ENCODE assay signal across 25 mouse cellular contexts in the genomic region with DNA sequence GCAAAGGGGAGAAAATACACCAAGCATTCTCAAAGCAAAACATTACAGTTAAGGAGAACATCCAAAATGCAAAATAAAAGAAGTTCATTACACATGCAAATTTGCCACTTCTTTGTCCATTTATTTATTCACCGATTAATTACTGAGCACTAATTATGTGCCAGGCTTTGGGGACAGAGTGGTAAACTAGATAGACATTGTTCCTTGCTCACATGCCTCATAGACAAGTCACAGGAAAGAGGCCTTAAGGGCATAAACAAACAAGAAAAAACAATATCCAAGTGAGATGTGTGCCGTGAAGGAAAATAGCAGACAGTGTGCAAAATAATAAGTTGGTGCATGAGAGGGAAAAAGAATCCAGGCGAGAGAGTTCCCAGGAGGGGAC.
DNase-seq lines count a peak whose midpoint lies in the region; ATAC-seq and TF ChIP-seq lines count a peak whose summit lies in the region.
"Had no signal": no experiment of that assay in that cellular context is flagged by ENCODE, and none has a peak within 500 bp of the region (broad histone marks: within the 10 kb centered on the region; RNA-seq: fewer than 3 reads in every experiment).

No protein-coding gene starts in this region.

- no peak overlapping the region for H3K4me3 ChIP-seq in layer of hippocampus, adult 2 months
- no peak overlapping the region for H3K4me3 ChIP-seq in forebrain, embryonic 12.5 days (replicated peaks)
- no peak overlapping the region for H3K4me3 ChIP-seq in hindbrain, embryonic 16.5 days (ENCODE audit: low read length)
- H3K4me3 ChIP-seq in heart, embryonic 12.5 days, result no peak overlapping the region
- H3K4me3 ChIP-seq: embryonic facial prominence, embryonic 13.5 days; erythroblast, embryonic 14.5 days; heart, embryonic 10.5 days; limb, embryonic 12.5 days had no signal

- peak; percentile 65; the same call in 1 of the 2 replicates for ATAC-seq in forebrain, embryonic 12.5 days (ENCODE audit: low FRiP score)
- 0 out of 2 replicates have a peak, but pooled peaks have one; percentile 27 for ATAC-seq in hindbrain, embryonic 16.5 days
- ATAC-seq in heart, embryonic 12.5 days (ENCODE audit: insufficient number of reproducible peaks, low FRiP score), result no peak
- ATAC-seq: liver, postnatal 0 days; lung, postnatal 0 days had no signal

- H3K4me1 ChIP-seq in forebrain, embryonic 12.5 days, result peaks cover 10% of the 10 kb centered on the region; the same call in 1 of the 2 replicates
- peaks cover 7% of the 10 kb centered on the region; the same call in 1 of the 2 replicates for H3K4me1 ChIP-seq in hindbrain, embryonic 16.5 days (ENCODE audit: control insufficient read depth, insufficient read depth, low read depth, low read length)
- 0 out of 2 replicates have a peak, but pooled peaks cover 1% of the 10 kb centered on the region for H3K4me1 ChIP-seq in heart, embryonic 12.5 days (replicated peaks)
- H3K4me1 ChIP-seq: embryonic facial prominence, embryonic 13.5 days; limb, embryonic 12.5 days had no signal

- H3K36me3 ChIP-seq in forebrain, embryonic 12.5 days (replicated peaks), result no peaks in the 10 kb centered on the region
- no peaks in the 10 kb centered on the region for H3K36me3 ChIP-seq in hindbrain, embryonic 16.5 days (ENCODE audit: control insufficient read depth, insufficient read depth, low read length)
- no peaks in the 10 kb centered on the region for H3K36me3 ChIP-seq in heart, embryonic 12.5 days
- H3K36me3 ChIP-seq: embryonic facial prominence, embryonic 13.5 days; G1E; heart, embryonic 10.5 days; limb, embryonic 12.5 days had no signal

- H3K4me2 ChIP-seq in forebrain, embryonic 12.5 days, result no peak overlapping the region
- no peak overlapping the region for H3K4me2 ChIP-seq in hindbrain, embryonic 16.5 days (ENCODE audit: low read length)
- H3K4me2 ChIP-seq in heart, embryonic 12.5 days, result no peak overlapping the region
- H3K4me2 ChIP-seq: embryonic facial prominence, embryonic 13.5 days; limb, embryonic 12.5 days; liver, embryonic 11.5 days had no signal

- DNase-seq in layer of hippocampus, adult 2 months (ENCODE audit: low spot score in 2 of 2), result no peak
- no peak for DNase-seq in layer of hippocampus, adult 11-12 months (ENCODE audit: low spot score)
- peak; percentile 44 for DNase-seq in Muller cell, postnatal 12 days (ENCODE audit: inconsistent ontology term)
- no peak for DNase-seq in spleen, postnatal 4 days (ENCODE audit: low spot score in 2 of 2)
- DNase-seq: adrenal gland, adult 8-10 months; B cell, adult 2 months; cerebellum, postnatal 25 days; gastrocnemius, postnatal 10 days; kidney, adult 18-20 months; liver, postnatal 0 days; thymus, adult 18-20 months; thymus, postnatal 36 days had no signal

- H3K9me3 ChIP-seq in forebrain, embryonic 12.5 days, result peaks cover 9% of the 10 kb centered on the region; the same call in 1 of the 2 replicates
- H3K9me3 ChIP-seq in hindbrain, embryonic 16.5 days (ENCODE audit: control insufficient read depth, low read length), result peaks cover 3% of the 10 kb centered on the region
- H3K9me3 ChIP-seq in heart, embryonic 12.5 days (replicated peaks), result peaks cover 13% of the 10 kb centered on the region
- H3K9me3 ChIP-seq: G1E; heart, embryonic 10.5 days had no signal

- H3K27me3 ChIP-seq in forebrain, embryonic 12.5 days, result no peaks in the 10 kb centered on the region
- no peaks in the 10 kb centered on the region for H3K27me3 ChIP-seq in hindbrain, embryonic 16.5 days (replicated peaks; ENCODE audit: control insufficient read depth, insufficient read depth, low read length)
- no peaks in the 10 kb centered on the region for H3K27me3 ChIP-seq in heart, embryonic 12.5 days (replicated peaks)
- H3K27me3 ChIP-seq: CH12.LX; embryonic facial prominence, embryonic 13.5 days; limb, embryonic 12.5 days had no signal

- H3K27ac ChIP-seq in layer of hippocampus, adult 2 months, result peak overlapping the region; percentile 80
- peak overlapping the region; percentile 61; the same call in 1 of the 2 replicates for H3K27ac ChIP-seq in forebrain, embryonic 12.5 days
- H3K27ac ChIP-seq in hindbrain, embryonic 16.5 days (ENCODE audit: low read depth, low read length), result 0 out of 2 replicates have a peak overlapping the region, but pooled peaks have one; percentile 3
- no peak overlapping the region for H3K27ac ChIP-seq in heart, embryonic 12.5 days (ENCODE audit: poor library complexity, severe bottlenecking)
- H3K27ac ChIP-seq: embryonic facial prominence, embryonic 13.5 days; heart, embryonic 10.5 days; kidney, postnatal 0 days; limb, embryonic 12.5 days; macrophage had no signal

- H3K9ac ChIP-seq in forebrain, embryonic 12.5 days, result no peak overlapping the region
- H3K9ac ChIP-seq in hindbrain, embryonic 16.5 days (ENCODE audit: low read depth, low read length), result no peak overlapping the region
- no peak overlapping the region for H3K9ac ChIP-seq in heart, embryonic 12.5 days
- H3K9ac ChIP-seq: embryonic facial prominence, embryonic 13.5 days; limb, embryonic 12.5 days; liver, postnatal 0 days had no signal

- no peak for TF ChIP-seq CTCF in layer of hippocampus, adult 2 months (conservative IDR thresholded peaks at IDR 0.05)

- 39% methylated on average over 3 of the region's 3 CpGs for whole genome bisulfite sequencing in forebrain, embryonic 12.5 days
- WGBS in hindbrain, embryonic 16.5 days, result 33% methylated on average over 3 of the region's 3 CpGs
- WGBS in heart, embryonic 12.5 days, result 65% methylated on average over 3 of the region's 3 CpGs
